Mouse (Mus musculus) limb, embryonic 13.5 days (tissue): ENCODE results near the gene Naa80. TPM values are rescaled to one million over a fixed set of nuclear protein-coding genes. Genes with fewer than 3 reads are reported as not detected.

Experiments
- ATAC-seq: fragments of 200-750 bp; cut with Nextera tagmentation; 2 replicates; pipeline ENCODE4 v1.8.0; 2017; ENCODE audit warnings: low read depth, moderate number of reproducible peaks, moderate TSS enrichment; ENCODE audit not compliant: low FRiP score
- H3K27ac ChIP-seq: fragments of 300-500 bp; sonication (generic); 2 replicates; pipeline ENCODE4 v1.5.1; 2015; ENCODE audit warnings: inconsistent platforms, mild to moderate bottlenecking, moderate library complexity
- H3K27me3 ChIP-seq: fragments of 300-500 bp; sonication (generic); 2 replicates; pipeline ENCODE4 v1.6.1; 2015; ENCODE audit warnings: mild to moderate bottlenecking, inconsistent platforms
- H3K36me3 ChIP-seq: fragments of 300-500 bp; sonication (generic); 2 replicates; pipeline ENCODE4 v1.6.1; 2015; ENCODE audit warnings: inconsistent platforms, mild to moderate bottlenecking, moderate library complexity
- H3K4me1 ChIP-seq: fragments of 300-500 bp; sonication (generic); 2 replicates; pipeline ENCODE4 v1.6.1; 2015; ENCODE audit warnings: inconsistent platforms
- H3K4me2 ChIP-seq: fragments of 300-500 bp; sonication (generic); replicated peaks from 2 replicates; pipeline ENCODE4 v1.6.1; 2015; ENCODE audit warnings: inconsistent platforms, mild to moderate bottlenecking, moderate library complexity
- H3K4me3 ChIP-seq: fragments of 300-500 bp; sonication (generic); 2 replicates; pipeline ENCODE4 v1.5.1; 2015; ENCODE audit warnings: moderate library complexity, mild to moderate bottlenecking, inconsistent platforms
- H3K9ac ChIP-seq: fragments of 300-500 bp; sonication (generic); 2 replicates; pipeline ENCODE4 v1.6.1; 2015; ENCODE audit warnings: mild to moderate bottlenecking, inconsistent platforms
- H3K9me3 ChIP-seq: fragments of 300-500 bp; sonication (generic); 2 replicates; pipeline ENCODE4 v1.6.1; 2016; ENCODE audit warnings: inconsistent platforms
- WGBS: fragments of 180-500 bp; shearing (Covaris S2); methylation state at CpG from one replicate; pipeline ENCODE4 v1.1.7; 2015; 5-methylcytosine and 5-hydroxymethylcytosine counted together
- polyA plus RNA-seq: library from polyadenylated mRNA; unstranded; fragments of >200 nt; fragmentation: Nextera tagmentation; extraction: Ambion mirVana; gene quantifications from 2 replicates; pipeline ENCODE4 v1.2.1, GENCODE M21; 2015

Gene Naa80
- polyA plus RNA-seq, 1 experiment from 2014 or later, result 19.6 TPM

- H3K4me2 ChIP-seq, result no peak overlapping the region
- peaks cover 81% of the 10 kb centered on the region for H3K36me3 ChIP-seq
- H3K9me3 ChIP-seq, result no peaks in the 10 kb centered on the region
- H3K9ac ChIP-seq, result no peak overlapping the region
- no peak for ATAC-seq
- H3K27me3 ChIP-seq, result no peaks in the 10 kb centered on the region
- H3K4me3 ChIP-seq, result no peak overlapping the region
- H3K4me1 ChIP-seq, result peaks cover 1% of the 10 kb centered on the region
- 90% methylated on average over 6 of the region's 6 CpGs for WGBS
- no peak overlapping the region for H3K27ac ChIP-seq
These were observed 39.4 kb downstream of the Naa80 start for GRCm38 (mm10) chr9:107618098-107618497.

- Histone ChIP-seq H3K27ac (no peak overlapping the region), H3K9ac (no peak overlapping the region), H3K4me3 (no peak overlapping the region), H3K36me3 (peaks cover 86% of the 10 kb centered on the region), H3K4me2 (no peak overlapping the region), H3K4me1 (no peaks in the 10 kb centered on the region), H3K27me3 (no peaks in the 10 kb centered on the region), H3K9me3 (no peaks in the 10 kb centered on the region)
- 66% methylated on average over 13 of the region's 13 CpGs for WGBS
- no peak for ATAC-seq
These were observed 40.3 kb downstream of the Naa80 start for GRCm38 (mm10) chr9:107618778-107619545.

GRCm38 (mm10) chr9:107619546-107619879, 40.8 kb downstream of the Naa80 start:
- Histone ChIP-seq H3K27ac (0 out of 2 replicates have a peak overlapping the region, but pooled peaks have one; percentile 15), H3K4me3 (no peak overlapping the region), H3K9ac (no peak overlapping the region), H3K27me3 (no peaks in the 10 kb centered on the region), H3K36me3 (peaks cover 86% of the 10 kb centered on the region), H3K4me2 (no peak overlapping the region), H3K9me3 (no peaks in the 10 kb centered on the region), H3K4me1 (no peaks in the 10 kb centered on the region)
- 81% methylated on average over 13 of the region's 13 CpGs for WGBS
- ATAC-seq, result no peak

GRCm38 (mm10) chr9:107620954-107621353, 42.3 kb downstream of the Naa80 start:
- Histone ChIP-seq H3K4me1 (peaks cover 6% of the 10 kb centered on the region; the same call in 1 of the 2 replicates), H3K9me3 (no peaks in the 10 kb centered on the region), H3K4me2 (no peak overlapping the region), H3K36me3 (peaks cover 84% of the 10 kb centered on the region), H3K9ac (no peak overlapping the region), H3K27ac (no peak overlapping the region), H3K27me3 (no peaks in the 10 kb centered on the region), H3K4me3 (no peak overlapping the region)
- no peak for ATAC-seq

GRCm38 (mm10) chr9:107624539-107624938, 45.9 kb downstream of the Naa80 start:
- no peak overlapping the region for H3K4me2 ChIP-seq
- no peak overlapping the region for H3K27ac ChIP-seq
- no peaks in the 10 kb centered on the region for H3K27me3 ChIP-seq
- H3K4me3 ChIP-seq, result no peak overlapping the region
- ATAC-seq, result no peak
- peak overlapping the region; percentile 35; the same call in 1 of the 2 replicates for H3K9ac ChIP-seq
- no peaks in the 10 kb centered on the region for H3K9me3 ChIP-seq
- H3K4me1 ChIP-seq, result peaks cover 41% of the 10 kb centered on the region
- peaks cover 68% of the 10 kb centered on the region for H3K36me3 ChIP-seq
- WGBS, result 80% methylated on average over 5 of the region's 5 CpGs

- no peak overlapping the region for H3K4me3 ChIP-seq
- 92% methylated on average over 3 of the region's 3 CpGs for WGBS
- ATAC-seq, result no peak
- H3K9ac ChIP-seq, result peak overlapping the region; percentile 35; the same call in 1 of the 2 replicates
- no peaks in the 10 kb centered on the region for H3K27me3 ChIP-seq
- no peaks in the 10 kb centered on the region for H3K9me3 ChIP-seq
- H3K36me3 ChIP-seq, result peaks cover 64% of the 10 kb centered on the region
- H3K4me1 ChIP-seq, result peaks cover 45% of the 10 kb centered on the region
- H3K4me2 ChIP-seq, result no peak overlapping the region
- no peak overlapping the region for H3K27ac ChIP-seq
These were observed 46.3 kb downstream of the Naa80 start for GRCm38 (mm10) chr9:107624951-107625350.

- Histone ChIP-seq H3K4me2 (no peak overlapping the region), H3K9me3 (no peaks in the 10 kb centered on the region), H3K27me3 (no peaks in the 10 kb centered on the region), H3K4me3 (no peak overlapping the region), H3K9ac (peak overlapping the region; percentile 35; the same call in 1 of the 2 replicates), H3K36me3 (peaks cover 58% of the 10 kb centered on the region), H3K4me1 (peaks cover 51% of the 10 kb centered on the region), H3K27ac (no peak overlapping the region; the same call in 1 of the 2 replicates)
- ATAC-seq, result no peak
- WGBS, result 90% methylated on average over 12 of the region's 12 CpGs
These were observed 46.9 kb downstream of the Naa80 start for GRCm38 (mm10) chr9:107625351-107626128.

GRCm38 (mm10) chr9:107626158-107626843, 47.6 kb downstream of the Naa80 start:
- peaks cover 59% of the 10 kb centered on the region for H3K4me1 ChIP-seq
- no peak; the same call in 1 of the 2 replicates for ATAC-seq
- H3K27me3 ChIP-seq, result no peaks in the 10 kb centered on the region
- peak overlapping the region; percentile 100 for H3K4me2 ChIP-seq
- H3K36me3 ChIP-seq, result peaks cover 58% of the 10 kb centered on the region
- no peaks in the 10 kb centered on the region for H3K9me3 ChIP-seq
- H3K4me3 ChIP-seq, result peak overlapping the region; percentile 2; the same call in 1 of the 2 replicates
- H3K9ac ChIP-seq, result peak overlapping the region; percentile 46
- WGBS, result 43% methylated on average over 14 of the region's 15 CpGs
- peak overlapping the region; percentile 93 for H3K27ac ChIP-seq

GRCm38 (mm10) chr9:107626844-107627277, 48.2 kb downstream of the Naa80 start:
- Histone ChIP-seq H3K9ac (peak overlapping the region; percentile 46), H3K27me3 (no peaks in the 10 kb centered on the region), H3K4me2 (peak overlapping the region; percentile 100), H3K9me3 (no peaks in the 10 kb centered on the region), H3K36me3 (peaks cover 63% of the 10 kb centered on the region), H3K4me3 (peak overlapping the region; percentile 2; the same call in 1 of the 2 replicates), H3K4me1 (peaks cover 64% of the 10 kb centered on the region), H3K27ac (peak overlapping the region; percentile 93)
- WGBS, result 0% methylated on average over 2 of the region's 2 CpGs
- peak; percentile 76 for ATAC-seq

GRCm38 (mm10) chr9:107627387-107628255, 48.9 kb downstream of the Naa80 start:
- WGBS, result 43% methylated on average over 20 of the region's 20 CpGs
- Histone ChIP-seq H3K9me3 (no peaks in the 10 kb centered on the region), H3K36me3 (peaks cover 61% of the 10 kb centered on the region), H3K4me2 (peak overlapping the region; percentile 100), H3K27me3 (no peaks in the 10 kb centered on the region), H3K9ac (peak overlapping the region; percentile 46), H3K4me3 (no peak overlapping the region), H3K4me1 (peaks cover 72% of the 10 kb centered on the region), H3K27ac (peak overlapping the region; percentile 93)
- ATAC-seq, result no peak

- peak overlapping the region; percentile 35; the same call in 1 of the 2 replicates for H3K9ac ChIP-seq
- H3K9me3 ChIP-seq, result no peaks in the 10 kb centered on the region
- H3K4me3 ChIP-seq, result no peak overlapping the region
- no peak for ATAC-seq
- peak overlapping the region; percentile 100 for H3K4me2 ChIP-seq
- no peaks in the 10 kb centered on the region for H3K27me3 ChIP-seq
- peaks cover 48% of the 10 kb centered on the region for H3K36me3 ChIP-seq
- peak overlapping the region; percentile 93; the same call in 1 of the 2 replicates for H3K27ac ChIP-seq
- 50% methylated on average over 15 of the region's 15 CpGs for WGBS
- peaks cover 76% of the 10 kb centered on the region for H3K4me1 ChIP-seq
These were observed 50.2 kb downstream of the Naa80 start for GRCm38 (mm10) chr9:107628721-107629410.
